Mouse (Mus musculus): ENCODE measurements around the gene Degs1. TPM values are rescaled to one million over a fixed set of nuclear protein-coding genes. Genes with fewer than 3 reads are reported as not detected.

Degs1 gene
- 100 to 1,000 TPM; 106 to 142 TPM for polyA plus RNA-seq (2017; shearing (Covaris generic))

DNA sequence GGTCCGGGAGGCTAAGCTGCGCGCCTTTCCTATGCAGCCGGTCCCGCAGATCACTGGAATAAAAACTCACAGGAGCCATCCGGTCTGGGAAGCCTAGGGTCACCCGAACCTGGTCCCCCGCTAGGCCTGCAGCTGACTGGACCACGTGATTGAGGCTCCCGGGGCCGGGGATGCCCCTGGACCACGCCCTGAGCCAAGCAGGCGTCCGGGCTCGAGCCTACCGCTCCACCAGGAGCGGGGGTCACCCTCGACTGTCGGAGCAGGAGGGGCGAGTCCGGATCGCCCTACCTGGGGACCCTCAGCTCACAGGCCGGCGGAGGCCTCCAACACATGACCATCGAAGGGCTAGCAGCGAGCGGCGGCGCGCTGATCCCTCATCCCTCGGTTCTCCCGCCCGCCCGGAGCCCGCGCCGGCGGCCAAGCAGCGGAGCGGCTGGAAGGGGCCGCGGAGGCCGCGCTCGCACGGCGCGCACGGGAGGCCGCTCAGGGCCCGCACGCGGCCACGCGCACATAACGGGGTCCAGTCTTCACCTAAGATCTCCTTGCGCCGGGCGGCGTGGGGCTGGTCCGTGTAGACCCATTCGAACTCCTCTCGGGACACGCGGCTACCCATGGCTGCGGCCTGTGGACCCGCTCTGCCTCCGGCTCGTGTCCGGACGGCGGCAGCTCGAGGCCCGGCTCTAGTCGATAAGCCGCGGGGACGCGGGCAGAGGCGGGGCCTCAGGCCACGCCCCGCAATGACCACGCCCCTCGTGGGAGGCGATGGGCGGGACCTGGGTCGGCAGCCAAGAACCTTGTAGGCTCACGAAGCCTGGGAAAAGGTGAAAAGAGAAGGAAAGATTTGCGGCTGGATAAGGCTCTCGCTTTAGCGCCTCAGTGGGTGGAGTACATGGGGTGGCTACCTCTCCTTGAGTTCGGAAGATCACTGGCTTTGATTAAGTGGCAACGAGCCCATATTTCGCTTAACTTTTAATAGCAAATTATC lies at the start of gene Degs1:
TSS of gene Degs1 (minus strand) at position 714 of the 985 bp plus-strand sequence.

Other genes starting within 250 kb of the Degs1 start
- gene Srp9, start 158.1 kb downstream of the Degs1 start, polyA plus RNA-seq (2017; shearing (Covaris generic)): 100 to 1,000 TPM; 154 to 162 TPM
- gene Vmn1r1, start 118.3 kb downstream of the Degs1 start, polyA plus RNA-seq (2017; shearing (Covaris generic)): under 1 TPM; 0.06 to 0.12 TPM
- 10 to 100 TPM; 56.1 to 70.5 TPM for gene Fbxo28, start 58.8 kb upstream of the Degs1 start, polyA plus RNA-seq (2017; shearing (Covaris generic))
- 10 to 100 TPM; 18.8 to 32.8 TPM for gene Trp53bp2, start 126.4 kb upstream of the Degs1 start, polyA plus RNA-seq (2017; shearing (Covaris generic))
- 100 to 1,000 TPM; 147 to 155 TPM for gene Capn2, start 234.8 kb upstream of the Degs1 start, polyA plus RNA-seq (2017; shearing (Covaris generic))